Mouse (Mus musculus) kidney, adult 9 months (tissue): ENCODE data around the gene Hist2h2ab.
A peak's percentile ranks its signal among the peaks of the same experiment; 100 is the strongest.
"Not testable (repeated sequence)": the region's sequence is repeated elsewhere in the genome, so short reads cannot be mapped to it uniquely, and the experiment has no call there.

Experiments used
- DNase-seq: peaks from one replicate; pipeline ENCODE4 v3.0.0; 2022

Hist2h2ab gene

DNA sequence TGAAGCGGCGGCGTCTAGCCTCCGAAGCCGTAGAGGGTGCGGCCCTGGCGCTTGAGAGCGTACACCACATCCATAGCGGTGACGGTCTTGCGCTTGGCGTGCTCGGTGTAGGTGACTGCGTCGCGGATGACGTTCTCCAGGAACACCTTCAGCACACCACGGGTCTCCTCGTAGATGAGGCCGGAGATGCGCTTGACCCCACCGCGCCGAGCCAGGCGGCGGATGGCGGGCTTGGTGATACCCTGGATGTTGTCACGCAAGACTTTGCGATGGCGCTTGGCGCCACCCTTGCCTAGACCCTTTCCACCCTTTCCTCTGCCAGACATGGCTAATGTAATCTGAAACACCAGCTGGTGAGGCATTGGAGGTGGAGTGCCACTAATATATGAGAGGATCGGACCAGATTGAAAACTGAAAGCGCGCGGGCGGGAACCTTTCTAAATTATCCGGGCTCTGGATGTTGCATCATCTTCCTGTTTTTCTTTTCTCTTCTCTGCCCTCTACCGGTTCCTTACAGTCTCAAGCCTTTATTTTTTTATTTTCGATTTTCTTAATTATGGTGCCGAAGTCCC, 43.4 kb downstream of the Hist2h2ab start, which contains the start of gene Hist2h4:
Gene Hist2h4, minus strand, starts transcription at position 333 of the 572 bp plus-strand sequence.
- peak; percentile 99 for DNase-seq

DNA sequence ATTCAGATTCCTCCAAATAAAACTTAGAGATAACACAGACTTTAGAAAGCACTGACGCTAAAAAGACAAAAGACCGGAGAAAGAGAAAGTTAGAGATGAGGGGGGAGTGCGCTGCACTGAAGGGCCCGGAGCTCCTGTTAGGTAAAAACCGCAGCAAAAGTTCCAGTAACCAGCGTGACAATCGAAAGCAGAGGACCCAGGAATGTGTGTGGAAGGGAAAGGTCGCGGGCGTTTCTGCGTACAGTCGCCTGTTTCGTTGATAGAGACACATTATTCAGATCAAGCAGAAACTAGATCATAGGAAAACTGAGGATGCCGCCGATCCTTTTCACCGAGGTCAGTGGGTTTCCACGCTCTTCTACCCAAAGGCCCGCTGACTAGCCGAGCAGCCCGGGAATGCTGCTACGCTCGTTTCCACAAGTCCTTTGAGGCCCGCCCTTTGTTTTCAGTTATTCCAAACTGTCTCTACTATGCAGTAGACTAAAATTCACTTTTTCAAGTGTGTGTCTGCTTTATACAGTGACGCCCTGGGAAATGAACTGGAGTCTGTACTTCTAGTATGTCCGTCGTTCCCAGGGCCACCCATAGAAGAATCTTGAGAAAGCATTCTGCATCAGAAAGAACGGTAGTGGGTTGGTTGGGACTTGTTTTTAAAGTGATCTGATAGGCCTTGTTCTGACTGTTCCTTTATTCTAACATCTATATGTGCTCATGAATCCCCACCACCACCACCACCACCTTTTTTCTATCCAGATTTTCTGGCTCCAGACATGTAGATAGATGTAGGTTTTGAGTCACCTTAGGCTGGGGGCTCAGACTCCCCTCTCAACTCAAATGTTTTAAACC, 44.1 kb downstream of the Hist2h2ab start:
- no peak for DNase-seq

DNA sequence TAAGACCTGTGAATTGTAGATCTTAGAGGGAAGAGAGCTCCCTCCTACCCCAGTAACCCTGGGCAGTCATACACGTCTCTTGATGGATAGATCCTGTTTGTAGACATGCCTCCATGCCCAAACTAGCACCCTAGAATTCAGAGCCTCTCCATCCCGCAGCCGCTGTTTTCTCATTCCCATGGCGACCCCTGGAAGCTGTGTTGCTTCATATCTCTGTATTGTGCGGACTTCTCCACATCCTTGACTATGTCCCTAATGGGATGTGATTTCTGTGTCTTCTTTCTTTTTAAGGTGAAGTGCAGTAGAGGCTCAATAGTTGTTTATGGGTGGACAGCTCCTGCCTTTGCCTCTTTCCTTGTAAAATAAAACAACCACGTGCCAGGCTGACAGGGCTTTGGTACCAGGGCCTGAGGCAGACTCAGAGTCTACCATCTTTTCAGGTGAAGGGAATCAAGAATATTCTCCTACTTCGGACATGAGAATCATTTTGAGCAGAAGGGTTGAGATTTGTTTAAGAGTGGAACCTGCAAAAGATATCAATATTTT, 44.8 kb downstream of the Hist2h2ab start:
- no peak for DNase-seq

DNA sequence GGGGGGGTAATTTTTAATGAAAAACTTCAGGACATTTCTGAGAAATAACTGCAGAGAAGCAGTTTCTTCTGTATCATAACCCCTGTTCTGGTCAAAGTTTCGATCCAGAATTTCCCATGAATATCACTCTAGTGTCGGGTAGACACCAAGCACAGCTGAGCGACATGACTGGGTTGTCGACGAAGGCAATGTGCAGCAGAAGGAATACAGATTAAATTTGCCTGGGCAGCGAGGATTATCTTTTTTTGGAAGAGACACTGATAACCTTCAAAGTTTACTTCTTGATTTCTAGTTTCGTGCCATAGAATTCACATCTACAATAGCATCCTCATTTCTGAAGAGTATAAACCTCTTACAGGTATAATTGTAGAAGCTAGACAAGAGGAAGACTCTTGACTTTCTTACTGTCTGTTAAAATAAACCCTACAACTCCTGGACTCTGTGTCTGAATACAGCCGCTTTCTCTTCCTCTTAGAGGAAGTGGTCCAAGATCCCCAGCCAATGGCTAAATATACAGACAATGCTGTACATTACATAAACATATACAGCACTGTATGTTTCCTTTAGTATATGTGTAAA, 46.6 kb downstream of the Hist2h2ab start:
- DNase-seq, result no peak

DNA sequence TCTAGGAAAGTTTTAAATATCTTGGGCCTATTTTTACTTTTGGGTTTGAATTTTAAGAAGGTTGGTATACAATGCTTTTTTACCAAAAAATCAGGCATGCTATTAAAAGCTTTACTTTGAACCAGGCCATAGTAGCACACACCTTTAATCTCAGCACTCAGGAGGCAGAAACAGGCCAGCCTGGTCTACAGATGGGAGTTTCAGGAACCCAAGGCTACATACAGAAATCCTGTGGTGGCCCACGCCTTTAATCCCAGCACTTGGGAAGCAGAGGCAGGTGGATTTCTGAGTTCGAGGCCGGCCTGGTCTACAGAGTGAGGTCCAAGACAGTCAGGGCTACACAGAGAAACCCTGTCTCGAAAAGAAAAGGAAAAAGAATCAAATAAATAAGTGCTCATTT, 47.9 kb downstream of the Hist2h2ab start:
- DNase-seq, result no peak

DNA sequence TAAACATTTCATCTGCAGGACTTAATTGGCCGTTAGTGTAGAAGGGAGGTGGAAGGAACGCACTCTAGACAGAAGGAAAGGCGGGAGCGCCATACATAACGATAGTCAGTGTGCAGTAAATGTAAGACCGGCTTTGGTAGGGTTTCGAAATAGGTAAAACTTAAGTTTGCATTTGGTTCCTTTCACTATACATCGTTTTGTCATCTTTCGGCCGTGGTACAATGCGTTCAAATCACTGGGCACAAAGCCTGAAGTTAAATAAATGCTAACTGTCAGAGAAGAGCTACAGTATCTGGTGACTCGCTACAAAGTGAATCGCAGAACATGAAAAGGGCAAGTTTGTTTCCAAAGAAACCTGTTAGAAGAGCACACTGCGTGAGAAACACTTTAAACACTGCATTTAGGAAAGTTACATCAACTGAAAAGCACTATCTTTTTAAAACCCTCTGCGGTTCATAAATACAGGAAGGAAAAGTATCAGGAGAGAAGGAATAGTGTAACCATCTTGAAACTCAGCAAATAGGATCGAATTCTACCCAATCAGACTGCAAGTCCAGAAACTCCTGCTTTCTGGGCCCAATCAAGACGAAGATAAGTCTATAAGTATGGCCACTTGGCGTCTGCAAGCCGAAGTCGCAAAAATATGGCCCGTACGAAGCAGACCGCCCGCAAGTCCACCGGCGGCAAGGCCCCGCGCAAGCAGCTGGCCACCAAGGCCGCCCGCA, 48.5 kb downstream of the Hist2h2ab start, which contains the start of gene Hist2h3b:
Gene Hist2h3b, plus strand, starts transcription at position 604 of the 725 bp plus-strand sequence.
- peak; percentile 87 for DNase-seq

DNA sequence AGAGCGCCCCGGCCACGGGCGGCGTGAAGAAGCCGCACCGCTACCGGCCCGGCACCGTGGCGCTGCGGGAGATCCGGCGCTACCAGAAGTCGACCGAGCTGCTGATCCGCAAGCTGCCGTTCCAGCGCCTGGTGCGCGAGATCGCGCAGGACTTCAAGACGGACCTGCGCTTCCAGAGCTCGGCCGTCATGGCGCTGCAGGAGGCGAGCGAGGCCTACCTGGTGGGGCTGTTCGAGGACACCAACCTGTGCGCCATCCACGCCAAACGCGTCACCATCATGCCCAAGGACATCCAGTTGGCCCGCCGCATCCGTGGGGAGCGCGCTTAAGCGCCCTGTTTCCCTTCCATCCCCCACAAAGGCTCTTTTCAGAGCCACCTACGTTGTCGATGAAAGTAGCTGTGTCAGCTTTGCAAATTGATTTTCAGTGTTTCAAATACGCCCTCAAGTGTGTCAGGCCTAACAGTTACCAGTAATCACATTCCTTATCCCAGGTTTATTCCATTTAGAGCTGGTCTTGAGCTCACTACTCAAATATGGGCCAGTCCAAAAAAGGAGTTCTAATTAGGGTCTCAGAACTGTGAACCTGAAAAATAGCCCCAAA, 49.2 kb downstream of the Hist2h2ab start:
- DNase-seq, result not testable (repeated sequence)
